Mouse (Mus musculus) brain, embryonic 14.5 days (tissue): ENCODE results near the gene Stxbp1.

Experiments used
- CTCF ChIP-seq: fragments of 200-500 bp; IDR thresholded peaks from 2 replicates; pipeline ENCODE4 v1.5.1; 2012; ENCODE audit warnings: inconsistent platforms, mild to moderate bottlenecking, moderate library complexity, borderline replicate concordance; ENCODE audit not compliant: insufficient read depth, insufficient read length; ENCODE audit errors: extremely low read depth
- POLR2A ChIP-seq: fragments of 200-500 bp; IDR thresholded peaks from 2 replicates; pipeline ENCODE4 v1.6.1; 2012; ENCODE audit warnings: mild to moderate bottlenecking, inconsistent platforms, borderline replicate concordance; ENCODE audit not compliant: poor library complexity, insufficient read depth, insufficient read length, severe bottlenecking; ENCODE audit errors: extremely low read depth

GRCm38 (mm10) chr2:32874951-32875674 is 28.1 kb upstream of the Stxbp1 start:
- no peak for TF ChIP-seq POLR2A
- no peak for TF ChIP-seq CTCF
